Mouse (Mus musculus) stomach, embryonic 16.5 days (tissue): ENCODE measurements at regions not wholly inside any gene's neighbourhood (a gene's known extent, or its start where the extent isn't known, plus 50 kb on each side); places are given as distances from the start of the nearest gene placed in this dataset.

ENCODE experiments used
- ATAC-seq: fragments of 200-750 bp; cut with Nextera tagmentation; 2 replicates; pipeline ENCODE4 v1.8.0; 2017; ENCODE audit warnings: moderate number of reproducible peaks, moderate TSS enrichment; ENCODE audit not compliant: insufficient read depth, low FRiP score
- H3K27ac ChIP-seq: fragments of 300-500 bp; sonication (generic); 2 replicates; pipeline ENCODE4 v1.5.1; 2014; ENCODE audit warnings: low read length
- H3K27me3 ChIP-seq: fragments of 300-500 bp; sonication (generic); 2 replicates; pipeline ENCODE4 v1.6.1; 2014; ENCODE audit warnings: low read length, control low read depth, mixed read lengths; ENCODE audit not compliant: control insufficient read depth, insufficient read depth
- H3K36me3 ChIP-seq: fragments of 300-500 bp; sonication (generic); 2 replicates; pipeline ENCODE4 v1.6.1; 2014; ENCODE audit warnings: low read length; ENCODE audit not compliant: control insufficient read depth, insufficient read depth
- H3K4me1 ChIP-seq: fragments of 300-500 bp; sonication (generic); 2 replicates; pipeline ENCODE4 v1.6.1; 2014; ENCODE audit warnings: low read length, control low read depth, mixed read lengths; ENCODE audit not compliant: control insufficient read depth, insufficient read depth
- H3K4me2 ChIP-seq: fragments of 300-500 bp; sonication (generic); 2 replicates; pipeline ENCODE4 v1.6.1; 2014; ENCODE audit warnings: low read depth, low read length, mixed read lengths
- H3K4me3 ChIP-seq: fragments of 300-500 bp; sonication (generic); replicated peaks from 2 replicates; pipeline ENCODE4 v1.5.1; 2014; ENCODE audit warnings: mild to moderate bottlenecking, low read length
- H3K9ac ChIP-seq: fragments of 300-500 bp; sonication (generic); 2 replicates; pipeline ENCODE4 v1.6.1; 2014; ENCODE audit warnings: low read length
- H3K9me3 ChIP-seq: fragments of 300-500 bp; sonication (generic); replicated peaks from 2 replicates; pipeline ENCODE4 v1.6.1; 2016; ENCODE audit warnings: low read length, control low read depth; ENCODE audit not compliant: control insufficient read depth
- WGBS: fragments of 180-500 bp; shearing (Covaris S2); extraction: QIAGEN DNeasy Blood & Tissue Kit; methylation state at CpG from one replicate; pipeline ENCODE4 v1.1.7; 2014; 5-methylcytosine and 5-hydroxymethylcytosine counted together

DNA sequence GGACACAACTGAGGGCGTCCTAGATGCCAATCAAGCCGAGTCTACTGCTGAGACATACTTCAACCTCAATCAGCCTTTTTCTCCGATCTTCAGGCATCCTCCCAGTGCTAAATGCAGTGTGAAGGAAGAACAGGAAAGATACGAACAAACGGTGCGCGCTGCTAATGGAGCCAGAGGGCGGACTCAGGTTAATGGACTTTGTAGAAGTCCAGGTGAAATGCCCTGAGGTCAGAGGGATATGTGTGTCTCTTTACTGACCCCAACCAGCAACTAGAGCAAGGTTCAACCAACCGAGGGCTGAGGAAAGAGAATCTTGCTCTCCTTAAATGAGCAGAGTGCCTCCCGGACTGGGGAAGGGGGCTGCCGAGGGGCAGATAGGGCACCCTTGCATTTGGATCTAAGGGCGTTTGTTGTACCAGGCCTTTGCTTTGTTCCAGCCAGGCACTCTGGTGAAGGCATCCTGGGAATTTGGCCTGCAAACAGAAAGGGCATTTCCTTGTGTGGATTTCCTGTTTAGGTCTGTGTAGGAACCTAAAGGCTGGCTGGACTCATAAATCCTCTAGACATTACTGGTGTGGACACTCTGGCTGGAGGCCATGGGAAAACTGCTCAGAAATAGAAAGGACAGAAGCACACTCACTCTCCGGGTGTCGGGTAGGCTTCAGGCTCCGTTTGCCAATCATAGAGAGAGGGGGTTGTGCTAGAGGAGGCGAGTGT is 62.7 kb upstream of the Ahctf1 start:
- WGBS: 51% methylated on average over 16 of the region's 16 CpGs

GRCm38 (mm10) chr1:179865561-179865960 is 62.1 kb upstream of the Ahctf1 start:
- no peak for ATAC-seq
- 62% methylated on average over 11 of the region's 11 CpGs for WGBS

More for the DNA sequence above, 62.7 kb upstream of the Ahctf1 start:
- Histone ChIP-seq H3K36me3 (no peaks in the 10 kb centered on the region), H3K4me2 (0 out of 2 replicates have a peak overlapping the region, but pooled peaks have one; percentile 7), H3K27ac (peak overlapping the region; percentile 76), H3K4me3 (no peak overlapping the region), H3K27me3 (no peaks in the 10 kb centered on the region), H3K9ac (no peak overlapping the region; the same call in 1 of the 2 replicates), H3K9me3 (no peaks in the 10 kb centered on the region), H3K4me1 (peaks cover 13% of the 10 kb centered on the region)
- peak; percentile 76; the same call in 1 of the 2 replicates for ATAC-seq

DNA sequence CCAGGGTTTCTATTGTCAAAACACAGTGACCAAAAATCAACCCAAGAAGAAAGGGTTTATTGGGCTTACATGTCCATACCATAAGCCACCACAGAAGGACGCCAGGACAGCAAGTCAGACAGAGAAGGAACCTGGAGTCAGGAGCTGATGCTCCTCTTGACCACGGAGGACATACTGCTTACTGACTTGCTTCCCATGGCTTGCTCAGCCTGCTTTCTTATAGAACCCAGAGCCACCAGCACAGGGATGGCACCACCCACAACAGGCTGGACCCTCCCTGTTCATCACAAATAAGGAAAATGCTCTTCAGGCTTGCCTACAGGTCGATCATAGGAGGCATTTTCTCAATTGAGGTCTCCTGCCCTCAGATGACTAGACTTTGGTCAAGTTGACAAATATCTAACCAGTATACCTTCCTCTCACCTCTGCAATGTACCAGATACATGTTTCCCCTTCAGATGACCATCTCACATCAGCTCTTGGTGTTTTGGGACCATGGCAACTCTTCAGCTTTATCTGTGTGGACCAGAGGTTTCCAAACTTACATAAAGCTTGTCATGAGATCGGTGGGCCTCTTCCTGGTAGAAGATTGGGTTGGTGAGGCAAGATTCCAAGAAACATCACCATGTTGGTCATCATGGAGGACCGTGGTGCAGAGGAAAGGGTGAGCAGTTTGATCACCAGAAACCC is 61.2 kb upstream of the Ahctf1 start:
- no peaks in the 10 kb centered on the region for H3K9me3 ChIP-seq
- H3K4me1 ChIP-seq: peaks cover 5% of the 10 kb centered on the region; the same call in 1 of the 2 replicates
- no peak overlapping the region for H3K9ac ChIP-seq
- no peaks in the 10 kb centered on the region for H3K27me3 ChIP-seq
- 84% methylated on average over 5 of the region's 5 CpGs for WGBS
- H3K4me2 ChIP-seq: no peak overlapping the region
- no peak overlapping the region for H3K27ac ChIP-seq
- ATAC-seq: no peak
- H3K4me3 ChIP-seq: no peak overlapping the region
- no peaks in the 10 kb centered on the region for H3K36me3 ChIP-seq

More at GRCm38 (mm10) chr1:179865561-179865960, 62.1 kb upstream of the Ahctf1 start:
- Histone ChIP-seq H3K27me3 (no peaks in the 10 kb centered on the region), H3K4me2 (no peak overlapping the region), H3K4me3 (no peak overlapping the region), H3K9ac (no peak overlapping the region), H3K9me3 (no peaks in the 10 kb centered on the region), H3K36me3 (no peaks in the 10 kb centered on the region), H3K27ac (peak overlapping the region; percentile 76), H3K4me1 (peaks cover 12% of the 10 kb centered on the region)

- Histone ChIP-seq H3K9ac (no peak overlapping the region), H3K36me3 (no peaks in the 10 kb centered on the region), H3K27me3 (no peaks in the 10 kb centered on the region), H3K4me3 (no peak overlapping the region), H3K4me2 (no peak overlapping the region), H3K27ac (no peak overlapping the region), H3K9me3 (no peaks in the 10 kb centered on the region), H3K4me1 (peaks cover 5% of the 10 kb centered on the region; the same call in 1 of the 2 replicates)
- no peak for ATAC-seq
- WGBS: 67% methylated on average over 4 of the region's 4 CpGs
Measured at GRCm38 (mm10) chr1:179863420-179863819, 59.9 kb upstream of the Ahctf1 start.

DNA sequence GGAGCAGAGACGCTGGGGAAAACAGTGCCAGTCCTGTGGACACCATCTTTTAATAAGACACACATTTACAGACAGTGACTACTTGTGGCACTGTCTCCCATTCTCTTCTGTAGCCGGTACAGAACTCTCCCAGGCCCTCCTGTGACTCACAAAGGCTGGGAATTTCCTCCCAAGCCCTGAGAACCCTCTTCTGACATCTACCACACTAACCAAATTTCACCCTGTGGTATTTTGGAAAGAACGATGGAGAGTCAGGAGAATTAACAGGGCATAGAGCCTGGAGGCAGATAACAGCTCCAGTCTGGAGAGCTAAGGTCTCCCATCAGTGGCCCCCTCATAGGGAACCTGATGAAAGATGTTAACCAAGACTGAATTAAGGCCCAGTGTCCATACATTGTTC is 59.5 kb upstream of the Ahctf1 start:
- 64% methylated on average over 3 of the region's 3 CpGs for WGBS
- Histone ChIP-seq H3K27me3 (no peaks in the 10 kb centered on the region), H3K36me3 (no peaks in the 10 kb centered on the region), H3K9me3 (no peaks in the 10 kb centered on the region), H3K27ac (no peak overlapping the region), H3K4me2 (no peak overlapping the region), H3K9ac (no peak overlapping the region), H3K4me3 (no peak overlapping the region), H3K4me1 (peaks cover 5% of the 10 kb centered on the region; the same call in 1 of the 2 replicates)
- ATAC-seq: no peak

- no peaks in the 10 kb centered on the region for H3K9me3 ChIP-seq
- H3K4me2 ChIP-seq: no peak overlapping the region
- H3K4me1 ChIP-seq: peaks cover 5% of the 10 kb centered on the region; the same call in 1 of the 2 replicates
- no peak overlapping the region for H3K27ac ChIP-seq
- no peak for ATAC-seq
- H3K4me3 ChIP-seq: no peak overlapping the region
- no peaks in the 10 kb centered on the region for H3K27me3 ChIP-seq
- no peaks in the 10 kb centered on the region for H3K36me3 ChIP-seq
- no peak overlapping the region for H3K9ac ChIP-seq
- WGBS: 86% methylated on average over 3 of the region's 3 CpGs
Measured at GRCm38 (mm10) chr1:179861776-179862175, 58.3 kb upstream of the Ahctf1 start.

GRCm38 (mm10) chr1:179859552-179859902 is 56.0 kb upstream of the Ahctf1 start:
- Histone ChIP-seq H3K27me3 (no peaks in the 10 kb centered on the region), H3K36me3 (no peaks in the 10 kb centered on the region), H3K4me2 (no peak overlapping the region), H3K4me3 (no peak overlapping the region), H3K9ac (no peak overlapping the region; the same call in 1 of the 2 replicates), H3K9me3 (no peaks in the 10 kb centered on the region), H3K4me1 (no peaks in the 10 kb centered on the region), H3K27ac (no peak overlapping the region)
- no peak for ATAC-seq
- WGBS: 80% methylated on average over 8 of the region's 8 CpGs

DNA sequence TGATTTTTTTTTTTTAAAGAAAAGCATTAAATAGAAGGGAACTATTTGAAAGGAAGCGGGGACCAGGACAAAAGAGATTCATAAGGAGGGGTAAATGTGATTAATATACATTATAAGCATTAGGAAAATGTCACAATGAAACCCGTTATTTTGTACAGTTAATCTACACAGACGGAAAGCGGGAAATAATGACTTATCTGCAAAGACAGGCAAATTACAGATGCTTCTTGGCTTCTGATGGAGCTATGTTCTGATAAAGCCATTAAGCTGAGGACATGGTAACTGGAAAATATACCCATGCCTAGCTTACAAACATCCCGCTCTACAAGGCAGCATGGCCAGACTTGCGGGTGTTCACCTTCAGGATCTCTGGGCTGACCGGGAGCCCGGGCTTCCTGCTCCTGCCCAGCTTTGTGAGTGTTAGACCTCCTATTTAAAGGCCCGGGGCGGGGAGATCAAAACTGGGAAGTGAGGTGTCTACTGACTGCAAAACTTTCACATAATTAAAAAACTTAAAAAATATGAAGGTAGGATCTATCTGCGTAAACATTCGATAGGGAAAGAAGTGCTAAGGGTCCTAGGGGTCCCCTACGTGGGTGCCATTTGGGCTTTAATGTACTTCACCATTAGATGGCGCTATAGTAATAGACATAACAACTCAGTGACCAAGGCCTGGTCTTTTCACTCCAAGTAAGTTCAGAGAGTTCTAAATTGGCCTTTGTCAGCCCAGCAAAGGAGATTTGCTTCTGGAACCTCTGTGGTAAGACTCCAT is 55.5 kb upstream of the Ahctf1 start:
- no peak overlapping the region for H3K27ac ChIP-seq

More for the DNA sequence above, 55.5 kb upstream of the Ahctf1 start:
- Histone ChIP-seq H3K4me1 (0 out of 2 replicates have a peak, but pooled peaks cover 3% of the 10 kb centered on the region), H3K9ac (no peak overlapping the region), H3K9me3 (no peaks in the 10 kb centered on the region), H3K36me3 (no peaks in the 10 kb centered on the region), H3K27me3 (no peaks in the 10 kb centered on the region), H3K4me2 (0 out of 2 replicates have a peak overlapping the region, but pooled peaks have one; percentile 24), H3K4me3 (no peak overlapping the region)
- 43% methylated on average over 14 of the region's 14 CpGs for WGBS
- ATAC-seq: peak; percentile 69; the same call in 1 of the 2 replicates
